Mouse (Mus musculus) CD4-positive, CD25-positive, alpha-beta regulatory T cell, adult 4 months (primary cell): Measurements from ENCODE around the gene Itln1. TPM values are rescaled to one million over a fixed set of nuclear protein-coding genes. Genes with fewer than 3 reads are reported as not detected.

Experiments used
- polyA plus RNA-seq, 2 experiments: library from polyadenylated mRNA; unstranded; fragments of 100-300 nt; shearing (Covaris generic); gene quantifications; one replicate each; pipeline ENCODE4 v1.2.1; 2017

Gene Itln1
- polyA plus RNA-seq, 2 experiments from 2014 or later = not detected

Other genes starting within 250 kb of the Itln1 start
- gene Usp21, start 247.3 kb downstream of the Itln1 start, polyA plus RNA-seq = 10 to 100 TPM; 22.6 to 27.9 TPM
- gene Ufc1, start 240.3 kb downstream of the Itln1 start, polyA plus RNA-seq = 10 to 100 TPM; 74.0 to 84.4 TPM
- gene Dedd, start 206.1 kb downstream of the Itln1 start, polyA plus RNA-seq = 10 to 100 TPM; 36.8 to 43.8 TPM
- 10 to 100 TPM; 31.7 to 40.3 TPM for gene Nit1, start 189.6 kb downstream of the Itln1 start, polyA plus RNA-seq
- 10 to 100 TPM; 69.6 to 75.8 TPM for gene Pfdn2, start 189.6 kb downstream of the Itln1 start, polyA plus RNA-seq
- under 1 TPM; 0.36 to 0.72 TPM for gene Klhdc9, start 174.5 kb downstream of the Itln1 start, polyA plus RNA-seq
- gene Nectin4, start 165.2 kb downstream of the Itln1 start, polyA plus RNA-seq = under 1 TPM in 1 of 2 experiments, not detected in 1; 0.12 TPM
- gene Arhgap30, start 146.3 kb downstream of the Itln1 start, polyA plus RNA-seq = 10 to 100 TPM; 74.7 to 90.4 TPM
- 100 to 1,000 TPM in 1 of 2 experiments, 10 to 100 TPM in 1; 62.2 to 115 TPM for gene Usf1, start 124.0 kb downstream of the Itln1 start, polyA plus RNA-seq
- 10 to 100 TPM; 10.0 to 20.1 TPM for gene Tstd1, start 116.4 kb downstream of the Itln1 start, polyA plus RNA-seq
- 1 to 10 TPM in 1 of 2 experiments, under 1 TPM in 1; 0.16 to 1.1 TPM for gene F11r, start 97.8 kb downstream of the Itln1 start, polyA plus RNA-seq
- 10 to 100 TPM; 10.5 to 11.7 TPM for gene Alyref2, start 31.8 kb downstream of the Itln1 start, polyA plus RNA-seq
- 1 to 10 TPM in 1 of 2 experiments, under 1 TPM in 1; 0.55 to 1.3 TPM for gene Cd244a, start 23.9 kb upstream of the Itln1 start, polyA plus RNA-seq
- 100 to 1,000 TPM in 1 of 2 experiments, 10 to 100 TPM in 1; 52.9 to 159 TPM for gene Ly9, start 72.1 kb upstream of the Itln1 start, polyA plus RNA-seq
- 10 to 100 TPM; 12.5 to 13.1 TPM for gene Slamf7, start 117.7 kb upstream of the Itln1 start, polyA plus RNA-seq
- gene Cd48, start 146.7 kb upstream of the Itln1 start, polyA plus RNA-seq = 100 to 1,000 TPM; 451 to 548 TPM
- 10 to 100 TPM; 72.6 to 97.4 TPM for gene Slamf1, start 231.8 kb upstream of the Itln1 start, polyA plus RNA-seq